Mouse (Mus musculus): Measurements from ENCODE around the gene Ccdc105.

Ccdc105 gene

GRCm38 (mm10) chr10:78752452-78753191 is at the start of gene Ccdc105:
Gene Ccdc105 (minus strand): TSS chr10:78753065.
- peak; percentile 15 to 42 for DNase-seq (ENCODE audit: low spot score in 2 of 2)

GRCm38 (mm10) chr10:78801449-78801848 is 48.6 kb upstream of the Ccdc105 start:
- no peak for DNase-seq (ENCODE audit: low spot score in 2 of 2)

GRCm38 (mm10) chr10:78790561-78790960 is 37.7 kb upstream of the Ccdc105 start:
- DNase-seq (ENCODE audit: low spot score in 2 of 2): no peak

- DNase-seq (ENCODE audit: low spot score in 2 of 2): peak; percentile 31 to 52
These were observed 34.8 kb upstream of the Ccdc105 start for GRCm38 (mm10) chr10:78787566-78788087.

GRCm38 (mm10) chr10:78779981-78780651 is 27.3 kb upstream of the Ccdc105 start, which contains the start of gene Slc1a6:
Gene Slc1a6 (plus strand): TSS chr10:78780496.
- peak in 1 of 2 experiments; percentile 13 for DNase-seq (ENCODE audit: low spot score in 2 of 2)

- no peak for DNase-seq (ENCODE audit: low spot score in 2 of 2)
These were observed 26.7 kb upstream of the Ccdc105 start for GRCm38 (mm10) chr10:78779527-78779926.

- no peak for DNase-seq (ENCODE audit: low spot score in 2 of 2)
These were observed 23.0 kb upstream of the Ccdc105 start for GRCm38 (mm10) chr10:78775830-78776229.

GRCm38 (mm10) chr10:78765570-78765969 is 12.7 kb upstream of the Ccdc105 start:
- DNase-seq (ENCODE audit: low spot score in 2 of 2): no peak

GRCm38 (mm10) chr10:78756021-78756420 is 3.2 kb upstream of the Ccdc105 start:
- DNase-seq (ENCODE audit: low spot score in 2 of 2): peak in 1 of 2 experiments; percentile 61

- no peak for DNase-seq (ENCODE audit: low spot score in 2 of 2)
These were observed 3.9 kb downstream of the Ccdc105 start for GRCm38 (mm10) chr10:78748946-78749345.

GRCm38 (mm10) chr10:78748161-78748560 is 4.7 kb downstream of the Ccdc105 start:
- no peak for DNase-seq (ENCODE audit: low spot score in 2 of 2)

GRCm38 (mm10) chr10:78747035-78747721 is 5.7 kb downstream of the Ccdc105 start:
- no peak for DNase-seq (ENCODE audit: low spot score in 2 of 2)

- no peak for DNase-seq (ENCODE audit: low spot score in 2 of 2)
These were observed 7.2 kb downstream of the Ccdc105 start for GRCm38 (mm10) chr10:78745453-78746232.

- no peak for DNase-seq (ENCODE audit: low spot score in 2 of 2)
These were observed 9.1 kb downstream of the Ccdc105 start for GRCm38 (mm10) chr10:78743721-78744120.

GRCm38 (mm10) chr10:78739821-78740220 is 13.0 kb downstream of the Ccdc105 start:
- no peak for DNase-seq (ENCODE audit: low spot score in 2 of 2)

GRCm38 (mm10) chr10:78727876-78728275 is 25.0 kb downstream of the Ccdc105 start:
- DNase-seq (ENCODE audit: low spot score in 2 of 2): no peak

- DNase-seq (ENCODE audit: low spot score in 2 of 2): no peak
These were observed 25.8 kb downstream of the Ccdc105 start for GRCm38 (mm10) chr10:78727035-78727434.

- DNase-seq (ENCODE audit: low spot score in 2 of 2): no peak
These were observed 29.4 kb downstream of the Ccdc105 start for GRCm38 (mm10) chr10:78723416-78723815.

- DNase-seq (ENCODE audit: low spot score in 2 of 2): no peak
These were observed 30.2 kb downstream of the Ccdc105 start for GRCm38 (mm10) chr10:78722654-78723053.

- no peak for DNase-seq (ENCODE audit: low spot score in 2 of 2)
These were observed 30.8 kb downstream of the Ccdc105 start for GRCm38 (mm10) chr10:78722036-78722435.

GRCm38 (mm10) chr10:78718056-78718455 is 34.8 kb downstream of the Ccdc105 start, which contains the start of gene Casp14:
Gene Casp14 (minus strand): TSS chr10:78718294.
- DNase-seq (ENCODE audit: low spot score in 2 of 2): peak in 1 of 2 experiments; percentile 12

Measured in urinary bladder, adult 18-20 months (tissue).